Mouse (Mus musculus): ENCODE data around the gene Sac3d1.

- TF ChIP-seq POLR2A (IDR thresholded peaks at IDR 0.05; ENCODE audit: insufficient read depth, low read length) (no peak), CTCF (IDR thresholded peaks at IDR 0.05; ENCODE audit: low read depth, low read length) (no peak)
Measured at GRCm38 (mm10) chr19:6104476-6104875, 14.0 kb downstream of the Sac3d1 start.
